Mouse (Mus musculus): ENCODE measurements around the gene Sdk1.

DNA sequence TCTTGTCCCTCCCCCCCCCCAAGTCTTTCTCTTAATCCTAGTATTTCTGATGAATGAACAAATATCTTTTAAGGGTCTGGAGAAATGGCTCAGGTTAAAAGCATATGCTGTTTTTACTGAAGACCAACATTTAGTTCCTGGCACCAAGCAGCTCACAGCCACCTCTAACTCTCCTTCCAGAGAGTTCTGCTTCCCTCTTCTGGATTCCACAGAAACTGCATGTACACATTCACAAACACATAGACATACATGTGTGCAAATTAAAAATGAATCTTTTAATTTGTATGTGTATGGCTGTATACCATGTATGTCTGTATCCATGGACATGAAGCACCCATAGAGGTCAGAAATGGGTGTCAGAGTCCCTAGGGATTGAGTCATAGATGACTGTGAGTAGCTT lies 968.6 kb downstream of the Sdk1 start:
- TF ChIP-seq CTCF (IDR thresholded peaks at IDR 0.05; ENCODE audit: extremely low read depth, insufficient read length, insufficient replicate concordance, low read depth, low read length) (no peak), POLR2A (IDR thresholded peaks at IDR 0.05; ENCODE audit: low read depth, low read length) (no peak)

Data from small intestine, adult 2 months (tissue).